Mouse (Mus musculus) cerebellum, postnatal 4 days (tissue): ENCODE measurements at regions not wholly inside any gene's neighbourhood (a gene's known extent, or its start where the extent isn't known, plus 50 kb on each side); places are given as distances from the start of the nearest gene placed in this dataset.
"Not testable (repeated sequence)": the region's sequence is repeated elsewhere in the genome, so short reads cannot be mapped to it uniquely, and the experiment has no call there.

Experiments used
- DNase-seq, 2 experiments: peaks; one replicate each; pipeline ENCODE4 v3.0.0; 2022; ENCODE audit warnings: low spot score in 2 of 2, mixed read lengths in 1 of 2

DNA sequence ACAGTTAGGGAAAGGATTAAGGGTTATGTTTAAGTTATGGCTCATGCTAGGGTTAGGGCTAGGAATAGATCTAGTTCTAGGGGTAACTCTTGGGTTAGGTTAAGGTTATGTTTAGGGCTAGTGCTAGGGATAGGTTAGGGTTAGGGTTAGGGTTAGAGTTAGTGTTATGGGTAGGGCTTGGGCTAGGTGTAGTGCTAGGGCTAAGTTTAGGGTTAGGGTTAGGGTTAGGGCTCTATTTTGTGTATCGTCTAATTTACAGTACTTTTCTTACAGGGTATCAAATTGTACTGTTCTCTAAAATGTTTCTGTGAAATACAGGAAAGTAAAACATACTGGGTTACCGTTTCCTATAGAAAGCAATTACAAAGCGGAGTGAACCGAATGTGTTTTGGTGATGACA lies 64.8 kb downstream of the Ptchd3 start:
- DNase-seq, result no peak

DNA sequence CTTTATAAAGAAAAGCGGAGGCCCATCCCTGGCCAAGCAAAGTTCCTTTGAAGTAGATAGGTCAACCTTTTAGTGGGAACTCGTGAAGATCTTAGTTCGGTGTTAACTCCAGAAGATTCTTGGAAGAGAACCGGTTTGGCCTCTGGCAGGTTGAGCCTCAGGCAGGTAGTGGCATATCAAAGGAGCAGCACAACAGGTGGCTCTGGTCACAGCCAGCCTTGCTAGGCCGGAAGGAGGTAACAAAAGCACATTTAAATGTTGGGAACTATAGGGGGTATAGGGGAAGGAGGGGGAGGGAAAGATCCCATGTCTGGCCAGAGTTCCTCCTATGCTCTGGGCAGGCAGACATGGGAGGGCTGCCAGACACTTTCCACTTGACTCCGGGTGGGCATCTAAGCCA lies 74.3 kb downstream of the Ptchd3 start:
- not testable (repeated sequence) for DNase-seq

DNA sequence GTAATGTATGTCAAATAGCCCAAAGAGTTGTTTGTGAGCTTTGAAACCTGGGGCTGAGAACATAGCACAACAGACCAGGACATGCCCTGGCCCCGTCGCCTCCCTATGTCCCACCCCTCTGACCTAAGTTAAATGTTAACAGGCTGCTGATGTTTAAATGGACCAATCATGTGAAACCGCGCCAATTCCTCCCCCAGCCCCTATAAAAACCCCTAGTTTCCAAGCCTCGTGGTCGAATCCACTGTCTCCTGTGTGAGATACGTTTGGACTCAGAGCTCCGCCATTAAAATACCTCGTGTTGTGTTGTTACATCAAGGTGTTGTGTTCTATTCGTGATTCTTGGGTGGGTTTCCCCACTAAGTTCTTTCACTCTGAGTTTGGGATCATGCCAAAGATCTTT lies 94.6 kb downstream of the Ptchd3 start:
- DNase-seq, result not testable (repeated sequence)

DNA sequence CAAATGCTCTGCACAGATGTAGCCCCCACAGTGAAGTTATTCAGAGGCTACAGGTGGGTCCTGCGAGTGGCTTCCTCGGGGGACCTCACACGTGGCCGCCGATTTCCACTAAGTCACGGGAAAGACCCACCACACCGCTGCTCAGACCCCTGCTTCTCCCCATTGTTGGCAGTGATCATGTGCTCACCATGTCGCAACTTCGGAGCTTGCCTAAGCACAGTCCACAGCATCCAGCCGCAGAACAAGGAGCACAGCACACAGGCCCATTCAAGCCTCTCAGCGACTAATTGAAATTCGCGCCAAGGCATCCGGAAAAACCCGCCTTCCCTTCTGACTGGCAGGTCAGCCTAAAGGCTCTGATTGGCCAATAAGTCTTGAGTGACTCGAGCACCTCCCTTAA lies 95.0 kb downstream of the Ptchd3 start:
- not testable (repeated sequence) for DNase-seq

DNA sequence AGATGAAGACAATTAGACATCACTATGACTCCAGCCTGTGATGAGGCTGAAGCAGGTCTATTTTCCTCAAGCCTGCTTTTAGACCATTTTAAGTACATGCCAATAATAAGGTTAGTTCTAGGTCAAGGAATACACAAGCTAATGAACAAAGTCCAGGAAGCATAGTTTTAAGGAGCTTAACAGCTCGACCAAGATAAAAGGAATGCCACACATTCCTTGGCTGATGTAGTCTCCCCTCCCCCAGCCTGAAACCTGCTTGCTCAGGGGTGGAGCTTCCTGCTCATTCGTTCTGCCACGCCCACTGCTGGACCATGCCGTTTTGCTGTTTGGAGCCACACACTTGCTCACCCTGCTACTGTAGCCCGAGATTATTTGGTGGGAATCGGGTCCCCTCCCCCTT lies 121.7 kb downstream of the Ptchd3 start:
- DNase-seq, result not testable (repeated sequence)

DNA sequence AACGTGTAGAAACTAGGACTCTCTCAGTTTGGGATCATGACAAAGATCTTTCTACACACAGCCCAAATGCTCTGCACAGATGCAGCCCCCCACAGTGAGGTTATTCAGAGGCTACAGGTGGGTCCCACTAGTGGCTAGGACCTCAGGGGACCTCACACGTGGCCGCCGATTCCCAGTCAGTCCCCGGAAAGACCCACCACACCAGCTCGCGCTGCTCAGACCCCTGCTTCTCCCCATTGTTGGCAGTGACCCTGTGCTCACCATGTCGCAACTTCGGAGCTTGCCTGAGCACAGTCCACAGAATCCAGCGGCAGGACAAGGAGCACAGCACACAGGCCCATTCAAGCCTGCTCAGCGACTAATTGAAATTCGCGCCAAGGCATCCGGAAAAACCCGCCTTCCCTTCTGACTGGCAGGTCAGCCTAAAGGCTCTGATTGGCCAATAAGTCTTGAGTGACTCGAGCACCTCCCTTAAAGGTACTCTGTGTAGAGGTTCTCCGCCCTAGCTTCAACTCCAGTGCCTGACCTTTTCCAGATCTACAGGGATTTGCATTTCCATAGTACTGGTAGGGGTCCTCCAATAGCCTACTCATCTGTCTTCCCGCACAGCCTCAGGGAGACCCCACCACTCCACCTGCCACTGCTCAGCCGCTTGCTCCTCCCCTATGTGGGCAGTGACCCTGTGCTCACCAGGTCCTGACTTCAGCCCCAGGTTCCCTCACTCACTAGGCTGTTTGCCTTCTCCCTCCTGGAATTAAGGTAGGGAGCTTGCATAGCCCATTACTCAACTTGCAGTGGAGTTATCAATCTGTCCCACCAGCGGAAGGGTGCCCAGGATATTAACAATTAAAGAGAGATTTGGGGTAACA lies 126.6 kb downstream of the Ptchd3 start:
- peak in 1 of 2 experiments; percentile 2 for DNase-seq

DNA sequence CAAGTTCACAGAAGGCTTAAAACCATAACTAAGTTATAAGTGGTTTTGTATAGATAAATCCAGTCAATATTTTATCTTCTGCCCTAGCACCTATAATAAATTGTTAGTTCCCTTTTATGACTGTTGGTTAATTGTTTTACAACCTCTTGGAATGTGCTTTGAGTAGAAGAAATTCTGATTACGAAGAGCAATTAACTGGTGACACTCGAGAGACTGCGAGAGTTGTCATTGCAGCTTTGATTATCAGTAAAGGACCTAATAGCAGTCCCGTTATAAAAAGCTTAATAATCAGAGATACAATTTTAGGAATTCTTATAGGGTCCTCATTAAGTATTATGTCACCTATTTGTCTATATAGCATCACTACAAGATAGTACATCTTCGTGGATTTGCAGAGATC lies 128.7 kb downstream of the Ptchd3 start:
- DNase-seq, result not testable (repeated sequence)

DNA sequence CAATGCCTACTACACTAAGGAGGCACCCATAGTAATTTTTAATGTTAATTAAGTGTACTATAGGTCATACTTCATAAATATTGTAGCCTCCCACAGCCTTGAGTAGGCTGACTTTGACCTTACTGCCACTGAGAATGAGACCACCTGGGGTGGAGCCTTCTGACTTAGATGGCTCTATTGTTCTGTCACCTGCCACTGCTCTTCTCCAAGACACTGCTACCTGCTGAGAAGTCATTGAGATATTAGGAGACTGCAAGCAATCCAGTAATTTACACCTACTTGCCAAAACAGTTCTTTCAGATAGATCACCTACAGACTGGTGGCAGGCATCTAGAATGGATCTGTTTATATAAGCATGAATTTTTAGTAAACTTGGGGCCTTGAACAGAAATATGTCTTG lies 134.1 kb downstream of the Ptchd3 start:
- DNase-seq, result not testable (repeated sequence)

DNA sequence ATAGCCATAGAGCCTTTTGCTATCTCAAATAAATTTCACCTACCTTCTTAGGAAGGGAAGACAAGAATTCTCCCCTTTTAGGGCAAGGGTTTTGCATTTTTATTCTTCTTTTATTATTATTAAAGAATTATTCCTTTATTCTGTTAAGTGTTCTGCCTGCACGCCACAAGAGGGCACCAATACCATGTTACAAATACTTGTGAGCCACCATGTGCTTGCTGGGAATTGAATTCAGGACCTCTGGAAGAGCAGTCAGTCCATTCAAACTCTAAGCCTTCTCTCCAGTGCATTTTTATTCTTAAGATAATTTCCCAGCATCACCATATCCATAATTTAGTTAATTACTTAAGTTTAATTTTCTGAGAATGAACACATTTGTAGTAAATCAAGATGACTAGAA lies 135.9 kb downstream of the Ptchd3 start:
- DNase-seq, result not testable (repeated sequence)
